Mouse (Mus musculus) lung, adult 2 months (tissue): ENCODE results near the gene Srrm3.

Source experiments
- CTCF ChIP-seq: fragments of 200-500 bp; IDR thresholded peaks from 2 replicates; pipeline ENCODE4 v1.5.1; 2011; ENCODE audit warnings: mild to moderate bottlenecking, low read length, control low read depth; ENCODE audit not compliant: insufficient read depth
- POLR2A ChIP-seq: fragments of 200-500 bp; IDR thresholded peaks from 2 replicates; pipeline ENCODE4 v1.6.1; 2011; ENCODE audit warnings: low read depth, mild to moderate bottlenecking, control low read depth, low read length, borderline replicate concordance; ENCODE audit errors: extremely low read depth

DNA sequence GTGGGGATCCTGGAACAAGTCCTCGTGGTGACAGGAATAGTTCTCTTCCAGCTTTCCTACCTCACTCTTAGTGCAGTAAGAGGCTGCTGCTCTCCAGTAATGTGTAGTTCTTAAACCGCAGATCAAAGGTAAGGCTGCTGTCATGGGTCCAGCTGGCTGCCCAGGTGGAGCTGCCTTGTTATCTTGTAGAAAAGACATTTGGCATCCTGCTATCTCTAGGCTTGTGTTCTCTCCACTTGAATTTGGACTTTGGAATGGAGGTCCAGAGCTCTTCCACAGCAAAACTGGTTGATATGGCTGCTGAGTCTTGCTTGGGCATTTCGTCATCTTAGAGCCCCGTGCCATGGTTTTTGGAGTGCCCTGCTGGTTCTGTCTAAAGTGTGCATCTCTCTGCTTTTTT is 23.8 kb upstream of the Srrm3 start:
- TF ChIP-seq CTCF (no peak), POLR2A (no peak)
